17 mouse cellular contexts compared by ENCODE assay signal in genomic region chr2:72746476-72747215, GRCm38 (mm10).
A peak's percentile ranks its signal among the peaks of the same experiment; 100 is the strongest.
DNase-seq lines count a peak whose midpoint lies in the region; ATAC-seq and TF ChIP-seq lines count a peak whose summit lies in the region.
"Had no signal": no experiment of that assay in that cellular context is flagged by ENCODE, and none has a peak within 500 bp of the region (broad histone marks: within the 10 kb centered on the region; RNA-seq: fewer than 3 reads in every experiment).

No protein-coding gene starts in this region.

- H3K4me1 ChIP-seq in limb, embryonic 12.5 days (replicated peaks): peaks cover 17% of the 10 kb centered on the region
- H3K4me1 ChIP-seq: hindbrain, embryonic 10.5 days; stomach, embryonic 15.5 days had no signal

- intact Hi-C loops in gastrocnemius, postnatal 36 days (cut with DNase I): no loop called here

- H3K27ac ChIP-seq in limb, embryonic 12.5 days: peak overlapping the region; percentile 42; the same call in 1 of the 2 replicates
- H3K27ac ChIP-seq: hindbrain, embryonic 10.5 days; limb, embryonic 13.5 days; stomach, embryonic 15.5 days had no signal

- no peak overlapping the region for H3K4me3 ChIP-seq in limb, embryonic 12.5 days (replicated peaks)
- H3K4me3 ChIP-seq: erythroblast, embryonic 14.5 days; hindbrain, embryonic 10.5 days; limb, embryonic 13.5 days; myocyte; stomach, embryonic 15.5 days had no signal

- H3K9me3 ChIP-seq in limb, embryonic 12.5 days: no peaks in the 10 kb centered on the region
- H3K9me3 ChIP-seq: hindbrain, embryonic 10.5 days; limb, embryonic 13.5 days; stomach, embryonic 15.5 days had no signal

- TF ChIP-seq CTCF in brain, embryonic 14.5 days (IDR thresholded peaks at IDR 0.05; ENCODE audit: borderline replicate concordance, extremely low read depth, insufficient read depth, insufficient read length): no peak

- H3K4me2 ChIP-seq in limb, embryonic 12.5 days: no peak overlapping the region
- H3K4me2 ChIP-seq: heart, embryonic 11.5 days; limb, embryonic 13.5 days; lung, embryonic 14.5 days; stomach, embryonic 15.5 days had no signal

- H3K36me3 ChIP-seq in limb, embryonic 12.5 days: no peaks in the 10 kb centered on the region
- H3K36me3 ChIP-seq: hindbrain, embryonic 10.5 days; limb, embryonic 13.5 days; stomach, embryonic 15.5 days had no signal

- 50% methylated on average over 16 of the region's 16 CpGs for WGBS in limb, embryonic 12.5 days

- H3K9ac ChIP-seq in limb, embryonic 12.5 days (replicated peaks): no peak overlapping the region
- H3K9ac ChIP-seq: limb, embryonic 13.5 days; lung, embryonic 14.5 days; stomach, embryonic 15.5 days had no signal

- ATAC-seq in limb, embryonic 12.5 days (ENCODE audit: insufficient number of reproducible peaks, insufficient read depth, low FRiP score, low TSS enrichment, low read depth): no peak

- 0 out of 2 replicates have a peak, but pooled peaks cover 3% of the 10 kb centered on the region for H3K27me3 ChIP-seq in limb, embryonic 12.5 days
- H3K27me3 ChIP-seq: CH12.LX; limb, embryonic 13.5 days; stomach, embryonic 15.5 days had no signal

- DNase-seq in layer of hippocampus, adult 11-12 months (ENCODE audit: low spot score): peak; percentile 22
- DNase-seq in layer of hippocampus, adult 9-10 months (ENCODE audit: low spot score): no peak
- DNase-seq in brain, embryonic 14.5 days (ENCODE audit: low read depth): peak; percentile 71
- DNase-seq in cerebellum, adult 9-10 months: peak; percentile 71
- no peak for DNase-seq in B cell, adult 2 months
- DNase-seq in gastrocnemius, postnatal 36 days: no peak
- DNase-seq: adrenal gland, adult 8-10 months; kidney, adult 18-20 months; lung, embryonic 14.5 days had no signal

- TF ChIP-seq POLR2A in brain, embryonic 14.5 days (IDR thresholded peaks at IDR 0.05; ENCODE audit: borderline replicate concordance, extremely low read depth, insufficient read depth, insufficient read length, poor library complexity, severe bottlenecking): no peak

Comparison
In these comparisons a context has a peak if more than half of its experiments do, and no peak if none do; other contexts are left out.
1. DNase-seq: peak in layer of hippocampus, adult 11-12 months (single experiment), brain, embryonic 14.5 days (single experiment) and cerebellum, adult 9-10 months (single experiment); none in layer of hippocampus, adult 9-10 months (single experiment), B cell, adult 2 months (0 of 2) and gastrocnemius, postnatal 36 days (0 of 2).